Mouse (Mus musculus) adrenal gland, postnatal 25 days (tissue): ENCODE data around the gene A730015C16Rik. TPM values are rescaled to one million over a fixed set of nuclear protein-coding genes. Genes with fewer than 3 reads are reported as not detected.

Experiments used
- DNase-seq: peaks from one replicate; pipeline ENCODE4 v3.0.0; 2021; ENCODE audit warnings: mixed read lengths
- long read RNA-seq: library from polyadenylated mRNA; stranded (forward); transcript quantifications from one replicate; pipeline ENCODE4 v2.0.0, GENCODE M21; 2021
- total RNA-seq: library from RNA; stranded (reverse); gene quantifications from 2 replicates; pipeline ENCODE4 v1.2.3, GENCODE M21; 2021

Gene A730015C16Rik
- not detected in 2 replicates for total RNA-seq
- long read RNA-seq = 0 reads

DNA sequence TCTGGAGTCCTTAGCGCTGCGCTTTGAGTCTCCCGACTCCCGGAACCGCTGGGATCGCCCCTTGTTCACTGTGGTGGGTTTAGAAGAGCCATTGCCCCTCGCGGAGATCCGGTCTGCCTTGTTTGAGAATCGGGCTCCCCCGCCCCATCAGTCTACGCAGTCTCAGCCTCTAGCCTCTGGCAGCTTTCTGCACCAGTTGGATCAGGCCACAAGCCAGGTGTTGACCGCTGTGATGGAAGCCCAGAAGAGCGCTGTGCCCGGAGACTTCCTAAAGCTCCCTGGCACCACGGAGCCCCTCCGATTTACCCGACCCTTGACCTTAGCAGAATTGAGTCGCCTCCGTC is at the start of gene A730015C16Rik:
A730015C16Rik (minus strand) TSS at position 115 of the 344 bp plus-strand sequence.
- peak; percentile 24 for DNase-seq

DNA sequence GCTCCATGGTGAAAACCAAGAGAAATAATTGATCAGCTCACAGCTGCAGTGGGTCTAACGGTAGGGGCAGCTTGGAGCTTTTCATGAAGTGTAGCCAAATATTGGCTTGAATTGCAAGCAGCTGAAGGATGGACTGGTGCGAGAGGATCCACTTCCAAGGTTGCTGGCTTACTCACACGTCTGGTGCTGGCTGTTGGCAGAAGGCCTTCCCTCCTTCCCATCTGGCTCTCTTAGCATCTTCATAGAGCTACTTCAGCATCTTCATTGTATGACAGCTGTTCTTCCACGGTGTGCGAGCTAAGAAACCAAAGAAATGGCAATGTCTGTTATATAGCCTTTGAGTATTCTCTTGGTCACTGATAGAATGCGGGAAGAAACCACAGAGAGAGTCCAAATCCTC is 42.5 kb upstream of the A730015C16Rik start:
- DNase-seq = no peak

GRCm38 (mm10) chr4:108887456-108887855 is 39.0 kb upstream of the A730015C16Rik start:
- no peak for DNase-seq

GRCm38 (mm10) chr4:108883815-108884214 is 35.4 kb upstream of the A730015C16Rik start:
- no peak for DNase-seq

GRCm38 (mm10) chr4:108878963-108879822 is 30.8 kb upstream of the A730015C16Rik start, which contains the start of gene Rab3b:
TSS of gene Rab3b (plus strand) at chr4:108879063.
- DNase-seq = peak; percentile 66

DNA sequence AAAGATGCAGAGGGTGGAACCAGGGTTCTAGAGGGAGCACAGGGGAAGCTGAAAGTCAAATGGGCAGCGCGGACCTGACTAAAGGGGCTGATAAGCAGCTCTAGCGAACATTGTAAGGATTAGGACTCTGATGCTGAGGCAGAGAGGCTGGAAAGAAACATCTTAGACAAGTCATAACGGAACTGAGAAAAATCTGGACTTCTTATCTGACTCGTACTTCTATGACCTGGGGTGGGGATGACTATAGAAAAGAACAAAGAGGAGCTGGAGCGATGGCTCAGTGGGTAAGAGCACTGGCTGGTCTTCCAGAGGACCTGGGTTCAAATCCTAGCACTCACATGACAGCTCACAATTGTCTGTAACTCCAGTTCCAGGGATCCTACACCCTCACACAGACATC is 29.5 kb upstream of the A730015C16Rik start:
- no peak for DNase-seq

GRCm38 (mm10) chr4:108873746-108874145 is 25.3 kb upstream of the A730015C16Rik start:
- no peak for DNase-seq

DNA sequence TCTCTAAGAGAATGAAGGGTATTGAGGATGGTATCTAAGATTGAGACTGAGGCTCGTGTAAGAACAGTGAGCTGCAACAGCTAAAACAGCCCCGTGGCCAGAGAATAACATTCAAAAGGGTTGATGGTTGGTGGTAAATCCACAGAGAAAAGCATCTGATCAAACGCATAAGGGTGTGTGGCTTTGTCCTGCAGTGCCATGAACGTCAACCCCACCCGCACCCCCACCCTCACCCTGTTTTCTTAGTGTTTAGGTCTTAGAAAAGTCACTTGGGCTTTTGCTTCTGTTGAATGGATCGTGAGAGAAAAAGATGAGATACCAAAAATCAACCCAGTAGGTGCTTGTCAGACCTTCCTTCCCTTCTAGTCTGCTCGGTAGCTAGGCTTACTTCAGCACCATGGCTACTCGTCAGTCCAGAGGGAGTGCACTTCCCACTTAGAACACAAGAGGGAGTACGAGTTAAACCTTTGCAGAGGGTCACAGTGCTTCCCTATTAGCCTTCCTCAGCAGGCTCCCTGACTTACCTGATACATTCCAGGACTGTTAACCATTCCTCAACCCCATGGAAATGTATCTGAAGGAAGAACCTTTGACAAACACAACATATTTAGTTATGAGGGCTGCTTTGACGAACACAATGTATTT is 21.4 kb upstream of the A730015C16Rik start:
- peak; percentile 52 for DNase-seq

GRCm38 (mm10) chr4:108866806-108867205 is 18.4 kb upstream of the A730015C16Rik start:
- DNase-seq = no peak

GRCm38 (mm10) chr4:108847715-108848504 is 509 bp downstream of the A730015C16Rik start, which contains the start of gene Kti12:
TSS of gene Kti12 (plus strand) at chr4:108847785.
- DNase-seq = peak; percentile 79

GRCm38 (mm10) chr4:108845824-108846569 is 2.4 kb downstream of the A730015C16Rik start:
- DNase-seq = no peak

GRCm38 (mm10) chr4:108843336-108843735 is 5.1 kb downstream of the A730015C16Rik start:
- DNase-seq = no peak

- no peak for DNase-seq
These were observed 6.4 kb downstream of the A730015C16Rik start for GRCm38 (mm10) chr4:108841920-108842578.

- no peak for DNase-seq
These were observed 10.4 kb downstream of the A730015C16Rik start for GRCm38 (mm10) chr4:108838031-108838430.

DNA sequence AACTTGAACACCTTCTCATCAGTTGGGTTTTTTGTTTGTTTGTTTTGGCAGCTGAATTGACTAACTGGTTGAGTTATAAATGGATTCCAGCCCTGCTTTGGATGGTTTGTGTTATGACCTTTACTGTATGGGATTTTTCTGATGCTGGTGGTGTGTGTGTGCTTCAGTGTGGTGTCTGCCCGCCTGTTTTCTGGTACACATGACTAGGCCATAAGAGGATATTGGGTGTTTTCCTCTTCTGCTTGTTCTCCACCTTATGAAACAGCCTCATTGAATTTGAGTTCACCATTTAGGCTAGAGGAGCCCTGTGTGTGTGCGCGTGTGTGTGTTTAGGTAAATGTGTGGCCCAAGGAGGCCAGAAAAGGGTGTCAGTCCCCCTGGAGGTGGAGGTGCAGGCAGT is 12.9 kb downstream of the A730015C16Rik start:
- no peak for DNase-seq

GRCm38 (mm10) chr4:108834971-108835311 is 13.5 kb downstream of the A730015C16Rik start:
- DNase-seq = peak; percentile 15

- peak; percentile 78 for DNase-seq
These were observed 14.1 kb downstream of the A730015C16Rik start, which contains the start of gene Txndc12 for GRCm38 (mm10) chr4:108834115-108834970. TSS of gene Txndc12 (plus strand) at chr4:108834601.

DNA sequence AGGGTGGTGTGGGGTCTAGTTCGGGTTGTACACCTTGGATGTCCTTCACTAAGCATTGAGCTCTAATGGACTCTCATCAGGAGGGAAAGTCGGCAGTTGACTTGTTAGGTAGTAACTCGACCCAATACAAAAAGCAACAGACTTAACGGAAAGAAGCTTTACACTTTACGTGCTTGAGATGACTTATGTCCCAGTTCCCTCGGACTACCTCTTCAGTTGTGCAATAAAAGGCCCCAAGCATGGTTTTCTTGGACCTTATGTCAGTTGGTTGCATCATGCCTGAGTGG is 14.6 kb downstream of the A730015C16Rik start:
- no peak for DNase-seq

GRCm38 (mm10) chr4:108832916-108833827 is 15.2 kb downstream of the A730015C16Rik start, which contains the start of gene Btf3l4:
TSS of gene Btf3l4 (minus strand) at chr4:108833614.
- DNase-seq = peak; percentile 90
